Mouse (Mus musculus): ENCODE data around the gene Grid2ip.
"Not testable (repeated sequence)": the region's sequence is repeated elsewhere in the genome, so short reads cannot be mapped to it uniquely, and the experiment has no call there.

Gene Grid2ip

GRCm38 (mm10) chr5:143363678-143364615, 6.8 kb downstream of the Grid2ip start:
- DNase-seq: peak in 1 of 2 experiments; percentile 15

DNA sequence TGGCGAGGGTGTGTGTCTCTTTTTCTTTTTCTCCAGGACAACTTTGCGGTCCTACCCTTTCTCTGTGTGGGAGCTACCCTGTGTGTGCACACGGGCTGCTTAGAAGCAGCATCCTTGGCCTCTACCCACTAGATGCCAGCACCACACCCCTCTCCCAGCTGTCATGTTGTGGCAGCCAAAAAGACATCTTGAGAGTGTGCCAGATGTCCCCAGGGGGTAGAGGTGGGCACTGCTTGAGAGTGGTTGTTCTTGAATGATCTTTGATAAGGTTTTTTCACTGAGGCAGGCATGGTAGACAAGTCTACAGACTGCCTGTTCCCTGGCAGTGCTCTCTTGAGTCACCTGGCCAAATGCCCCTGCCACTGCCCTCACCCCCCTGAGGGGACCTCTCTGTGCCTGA, 10.8 kb downstream of the Grid2ip start:
- no peak for DNase-seq

GRCm38 (mm10) chr5:143369611-143370255, 12.6 kb downstream of the Grid2ip start:
- no peak for DNase-seq

DNA sequence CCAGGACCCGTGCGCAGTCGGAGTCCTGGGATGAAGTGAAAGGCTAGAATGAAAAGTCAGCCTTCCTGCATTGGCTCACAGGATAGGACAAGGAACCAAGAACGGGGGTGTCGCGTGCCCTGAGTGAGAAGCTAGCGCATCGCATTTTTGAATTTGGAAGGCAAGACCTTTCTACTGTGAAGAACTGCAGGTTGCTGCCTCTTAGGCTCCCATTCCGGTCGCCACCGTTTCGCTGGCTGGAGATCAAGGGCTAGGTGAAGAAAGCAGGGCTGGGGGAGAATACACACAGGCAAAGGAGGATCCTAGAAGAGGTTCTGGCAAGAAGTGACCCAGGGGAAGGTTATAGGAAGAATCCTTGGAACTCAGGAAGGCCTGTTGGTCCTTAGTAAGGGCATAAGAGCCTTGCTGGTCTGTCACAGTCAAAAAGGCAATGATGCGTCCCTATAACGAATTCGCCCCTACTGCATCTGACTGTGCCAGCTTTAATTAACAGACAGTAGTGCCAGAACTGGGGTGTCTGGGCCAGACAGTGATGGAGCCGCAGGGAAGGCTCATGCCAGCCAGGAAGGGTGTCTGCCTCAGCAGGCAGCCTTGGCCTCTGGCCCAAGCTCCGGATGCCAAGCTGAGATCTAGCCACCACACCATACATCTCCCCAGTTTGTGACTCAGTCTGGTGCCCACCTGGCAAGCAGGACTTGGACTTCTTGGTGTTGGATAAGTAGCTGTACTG, 13.4 kb downstream of the Grid2ip start:
- no peak for DNase-seq

GRCm38 (mm10) chr5:143371146-143371510, 14.0 kb downstream of the Grid2ip start:
- no peak for DNase-seq

GRCm38 (mm10) chr5:143372818-143373217, 15.7 kb downstream of the Grid2ip start:
- peak in 1 of 2 experiments; percentile 35 for DNase-seq

GRCm38 (mm10) chr5:143375242-143375641, 18.1 kb downstream of the Grid2ip start:
- DNase-seq: peak; percentile 60 to 86

GRCm38 (mm10) chr5:143376156-143376555, 19.0 kb downstream of the Grid2ip start:
- no peak for DNase-seq

DNA sequence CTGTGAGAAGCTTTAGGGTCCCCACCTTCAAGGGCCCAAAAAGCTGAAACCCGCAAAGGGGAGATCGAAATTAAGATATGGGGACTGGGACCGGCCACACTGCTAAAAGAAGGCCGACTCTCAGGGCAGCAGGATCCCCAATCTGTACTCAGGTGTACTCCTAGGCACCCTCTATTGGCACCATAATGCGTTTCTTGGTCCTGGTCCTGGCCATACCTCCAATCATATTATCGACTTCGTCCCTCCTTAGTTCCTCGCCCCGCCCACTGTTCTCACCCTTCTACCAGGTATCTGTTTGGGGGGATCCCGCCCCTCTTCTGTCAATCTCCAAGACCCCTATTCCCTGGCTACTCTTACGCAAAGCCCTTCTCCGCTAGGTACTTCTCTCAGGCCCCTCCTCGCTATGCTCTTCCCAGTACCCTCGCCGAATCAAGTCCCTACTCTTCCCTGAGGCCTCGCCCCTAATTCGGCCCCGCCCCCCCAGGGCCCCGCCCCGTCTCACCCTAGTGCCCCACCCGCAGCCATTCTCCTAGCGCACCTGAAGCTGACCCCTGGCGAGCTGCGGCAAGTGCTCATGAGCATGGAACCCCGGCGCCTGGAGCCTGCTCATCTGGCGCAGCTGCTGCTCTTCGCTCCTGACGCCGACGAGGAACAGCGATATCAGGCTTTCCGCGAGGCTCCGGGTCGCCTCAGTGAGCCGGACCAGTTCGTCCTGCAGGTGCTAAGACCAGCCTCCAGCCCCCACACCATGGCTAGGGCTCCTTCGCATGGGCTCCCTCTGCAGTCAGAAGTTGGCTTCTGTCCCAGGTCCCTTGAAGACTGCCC, 29.9 kb downstream of the Grid2ip start:
- DNase-seq: peak in 1 of 2 experiments; percentile 64

DNA sequence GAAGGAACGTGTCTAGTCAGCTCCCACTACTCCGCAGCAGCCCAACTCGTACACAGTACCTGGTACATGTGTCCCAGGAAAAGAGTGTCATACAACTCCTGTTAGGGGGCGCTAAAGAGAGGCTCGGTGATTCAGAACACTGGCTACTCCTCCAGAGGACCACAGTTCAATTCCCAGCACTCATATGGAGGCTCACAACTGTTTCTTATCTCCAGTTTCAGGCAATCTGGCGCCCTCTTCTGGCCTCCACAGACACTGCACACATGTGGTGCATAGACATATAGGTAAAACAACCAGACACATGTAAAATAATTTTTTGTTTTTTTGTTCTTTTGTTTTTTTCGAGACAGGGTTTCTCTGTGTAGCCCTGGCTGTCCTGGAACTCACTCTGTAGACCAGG, 37.0 kb downstream of the Grid2ip start:
- no peak for DNase-seq

DNA sequence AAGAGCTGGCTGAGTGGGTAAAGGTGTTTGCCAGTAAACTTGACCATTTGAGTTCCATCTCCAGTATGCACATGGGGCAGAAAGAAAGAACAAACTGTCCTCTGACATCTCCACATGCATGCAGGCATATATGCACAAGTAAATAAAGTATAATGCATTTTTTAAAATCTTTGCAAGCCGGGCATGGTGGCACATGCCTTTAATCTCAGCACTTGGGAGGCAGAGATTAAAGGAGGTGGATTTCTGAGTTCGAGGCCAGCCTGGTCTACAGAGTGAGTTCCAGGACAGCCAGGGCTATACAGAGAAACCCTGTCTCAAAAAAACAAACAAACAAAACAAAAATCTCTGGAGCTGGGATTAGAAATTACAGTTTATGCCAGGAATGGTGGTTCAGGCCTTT, 37.8 kb downstream of the Grid2ip start:
- not testable (repeated sequence) for DNase-seq

DNA sequence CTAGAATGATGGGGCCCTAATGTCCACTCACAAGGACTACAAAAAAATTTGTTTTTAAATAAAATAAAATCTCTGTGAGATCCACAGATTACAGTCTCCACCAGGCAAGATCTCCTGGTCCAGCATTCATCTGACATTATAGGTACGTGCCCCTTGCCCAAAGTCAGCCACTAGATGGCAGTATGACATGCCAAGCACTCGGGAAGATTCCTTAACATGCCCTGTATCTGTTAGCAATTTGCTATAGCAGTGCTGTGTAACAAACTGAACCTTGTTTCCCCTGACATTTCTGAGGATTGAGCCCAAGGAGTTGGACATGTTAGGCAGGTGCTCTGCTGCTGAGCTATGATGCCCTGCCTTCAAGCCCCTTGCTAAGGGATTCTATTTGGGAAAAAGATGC, 38.5 kb downstream of the Grid2ip start:
- DNase-seq: peak; percentile 32 to 72

GRCm38 (mm10) chr5:143400501-143400900, 43.4 kb downstream of the Grid2ip start:
- no peak for DNase-seq

DNA sequence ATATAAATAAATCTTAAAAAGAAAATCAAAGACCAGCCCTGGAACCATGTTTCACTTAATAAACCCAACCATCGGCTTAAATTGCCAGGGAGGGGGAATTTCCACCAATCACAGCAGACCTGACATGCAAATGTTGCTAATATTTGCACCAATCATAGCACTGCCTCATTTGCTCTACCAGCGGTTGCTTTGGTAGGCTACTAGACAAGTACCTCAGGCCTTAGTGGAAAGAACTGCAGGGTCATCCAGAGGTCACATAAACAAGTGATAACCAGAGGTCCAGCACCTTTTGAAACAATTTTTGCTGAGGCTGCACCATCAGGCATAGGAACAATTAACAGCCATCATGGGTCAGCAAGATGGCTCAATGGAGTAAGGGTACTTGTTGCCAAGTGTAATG, 44.4 kb downstream of the Grid2ip start:
- no peak for DNase-seq

GRCm38 (mm10) chr5:143403221-143404147, 46.3 kb downstream of the Grid2ip start, which contains the start of gene Kdelr2:
Gene Kdelr2, plus strand, starts transcription at chr5:143403838.
- peak; percentile 93 to 98 for DNase-seq

- DNase-seq: peak; percentile 18 to 28
Observed at GRCm38 (mm10) chr5:143404148-143404930, 47.2 kb downstream of the Grid2ip start.

- peak; percentile 73 to 83 for DNase-seq
Observed at GRCm38 (mm10) chr5:143405200-143405599, 48.1 kb downstream of the Grid2ip start.

DNA sequence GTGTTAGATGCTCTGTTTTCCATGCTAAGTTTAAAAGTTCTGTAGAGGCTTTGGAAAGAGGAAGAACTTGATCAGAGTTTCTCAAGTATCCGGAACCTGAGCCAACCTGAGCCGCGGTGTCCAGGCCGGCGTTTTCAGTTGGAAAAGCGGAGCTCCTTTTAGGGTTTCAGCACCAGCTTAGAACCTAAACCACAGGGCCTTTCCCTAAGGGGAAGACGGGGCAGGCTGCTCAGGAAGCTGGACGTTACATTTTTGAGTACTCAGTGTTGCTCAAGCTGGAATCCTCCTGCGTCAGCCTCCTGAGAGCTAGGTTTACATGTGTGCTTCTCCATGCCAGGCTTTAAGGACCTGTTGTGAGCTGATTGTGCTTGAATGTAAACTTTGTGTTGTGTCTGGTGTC, 49.4 kb downstream of the Grid2ip start:
- DNase-seq: no peak

GRCm38 (mm10) chr5:143409239-143409638, 52.1 kb downstream of the Grid2ip start:
- DNase-seq: no peak

GRCm38 (mm10) chr5:143410841-143411395, 53.8 kb downstream of the Grid2ip start:
- peak in 1 of 2 experiments; percentile 42 for DNase-seq

Measured in kidney, postnatal 36 days (tissue).